ENCODE assay signal across 8 mouse cellular contexts in genomic region chr6:113795241-113795702, GRCm38 (mm10). TPM values are rescaled to one million over a fixed set of nuclear protein-coding genes. Genes with fewer than 3 reads are reported as not detected.
DNase-seq lines count a peak whose midpoint lies in the region; ATAC-seq and TF ChIP-seq lines count a peak whose summit lies in the region.

No protein-coding gene starts in this region.

- DNase-seq in cerebellum, adult 2 months: peak; percentile 57 to 68
- peak; percentile 72 to 79 for DNase-seq in heart, adult 2 months
- DNase-seq in kidney, adult 18-20 months: peak; percentile 6
- peak; percentile 54 to 66 for DNase-seq in lung, adult 18-20 months
- peak; percentile 73 for DNase-seq in retina, postnatal 1 day
- no peak for DNase-seq in adrenal gland, postnatal 14 days
- DNase-seq in liver, postnatal 0 days: no peak

- no peak overlapping the region for H3K4me3 ChIP-seq in cerebellum, adult 2 months (replicated peaks; ENCODE audit: insufficient read depth, low read depth, low read length)
- no peak overlapping the region for H3K4me3 ChIP-seq in embryonic facial prominence, embryonic 12.5 days
- H3K4me3 ChIP-seq in heart, adult 2 months: no peak overlapping the region
- H3K4me3 ChIP-seq in liver, postnatal 0 days (ENCODE audit: low read depth, low read length): no peak overlapping the region

- peak; percentile 81 for ATAC-seq in embryonic facial prominence, embryonic 12.5 days (ENCODE audit: insufficient number of reproducible peaks, insufficient read depth, low FRiP score, low TSS enrichment)
- ATAC-seq in liver, postnatal 0 days: no peak

- WGBS in cerebellum, adult 2 months: 0% methylated on average over 4 of the region's 4 CpGs
- WGBS in embryonic facial prominence, embryonic 12.5 days: 3% methylated on average over 4 of the region's 4 CpGs
- WGBS in heart, adult 2 months: 12% methylated on average over 4 of the region's 4 CpGs
- WGBS in liver, postnatal 0 days (ENCODE audit: insufficient replicate concordance): 36% methylated on average over 4 of the region's 4 CpGs

- no peak for TF ChIP-seq CTCF in cerebellum, adult 2 months (IDR thresholded peaks at IDR 0.05; ENCODE audit: borderline replicate concordance, insufficient read depth, low read depth, low read length)
- no peak for TF ChIP-seq CTCF in heart, adult 2 months (IDR thresholded peaks at IDR 0.05)
- no peak for TF ChIP-seq CTCF in liver, postnatal 0 days (IDR thresholded peaks at IDR 0.05; ENCODE audit: low read depth)

- H3K79me2 ChIP-seq in heart, adult 2 months (replicated peaks; ENCODE audit: control insufficient read depth, insufficient read depth, low read length): no peaks in the 10 kb centered on the region

- no peaks in the 10 kb centered on the region for H3K9me3 ChIP-seq in embryonic facial prominence, embryonic 12.5 days
- no peaks in the 10 kb centered on the region for H3K9me3 ChIP-seq in liver, postnatal 0 days (ENCODE audit: low read length)

- H3K27ac ChIP-seq in cerebellum, adult 2 months (ENCODE audit: insufficient read depth, low read length): peak overlapping the region; percentile 33; the same call in 1 of the 2 replicates
- H3K27ac ChIP-seq in embryonic facial prominence, embryonic 12.5 days: no peak overlapping the region
- peak overlapping the region; percentile 63 for H3K27ac ChIP-seq in heart, adult 2 months
- H3K27ac ChIP-seq in liver, postnatal 0 days (ENCODE audit: low read depth): no peak overlapping the region

- no peaks in the 10 kb centered on the region for H3K27me3 ChIP-seq in cerebellum, adult 2 months (ENCODE audit: control insufficient read depth, insufficient read depth, low read length)
- H3K27me3 ChIP-seq in embryonic facial prominence, embryonic 12.5 days: 0 out of 2 replicates have a peak, but pooled peaks cover 4% of the 10 kb centered on the region
- H3K27me3 ChIP-seq in heart, adult 2 months (ENCODE audit: control insufficient read depth, insufficient read depth, low read length): no peaks in the 10 kb centered on the region
- no peaks in the 10 kb centered on the region for H3K27me3 ChIP-seq in liver, postnatal 0 days (ENCODE audit: insufficient read depth, low read length)

- no peak overlapping the region for H3K9ac ChIP-seq in embryonic facial prominence, embryonic 12.5 days
- no peak overlapping the region for H3K9ac ChIP-seq in heart, adult 2 months (ENCODE audit: low read depth, low read length)
- no peak overlapping the region for H3K9ac ChIP-seq in liver, postnatal 0 days (replicated peaks)

- no peak overlapping the region for H3K4me2 ChIP-seq in embryonic facial prominence, embryonic 12.5 days (replicated peaks)
- H3K4me2 ChIP-seq in liver, postnatal 0 days (ENCODE audit: low read depth, low read length): no peak overlapping the region

- H3K4me1 ChIP-seq in cerebellum, adult 2 months (ENCODE audit: control insufficient read depth, insufficient read depth, low read length): peaks cover 16% of the 10 kb centered on the region
- peaks cover 8% of the 10 kb centered on the region; the same call in 1 of the 2 replicates for H3K4me1 ChIP-seq in embryonic facial prominence, embryonic 12.5 days
- H3K4me1 ChIP-seq in heart, adult 2 months (ENCODE audit: control insufficient read depth, insufficient read depth, low read length): peaks cover 3% of the 10 kb centered on the region; the same call in 1 of the 2 replicates
- no peaks in the 10 kb centered on the region for H3K4me1 ChIP-seq in liver, postnatal 0 days (ENCODE audit: insufficient read depth)

- no peaks in the 10 kb centered on the region for H3K36me3 ChIP-seq in embryonic facial prominence, embryonic 12.5 days
- H3K36me3 ChIP-seq in heart, adult 2 months (ENCODE audit: control insufficient read depth, insufficient read depth, low read length): no peaks in the 10 kb centered on the region
- 0 out of 2 replicates have a peak, but pooled peaks cover 2% of the 10 kb centered on the region for H3K36me3 ChIP-seq in liver, postnatal 0 days (replicated peaks; ENCODE audit: insufficient read depth, low read length)

- TF ChIP-seq EP300 in heart, adult 2 months (IDR thresholded peaks at IDR 0.05; ENCODE audit: insufficient read depth, low read depth, low read length): peak; percentile 58; the same call in 1 of the 2 replicates
- TF ChIP-seq EP300 in liver, postnatal 0 days (IDR thresholded peaks at IDR 0.05; ENCODE audit: low read depth): no peak

- intact Hi-C loops in heart, adult 2 months (cut with DNase I): no loop called here

- TF ChIP-seq POLR2A in cerebellum, adult 2 months (IDR thresholded peaks at IDR 0.05; ENCODE audit: borderline replicate concordance, insufficient read depth, low read length): no peak
- no peak for TF ChIP-seq POLR2A in heart, adult 2 months (IDR thresholded peaks at IDR 0.05; ENCODE audit: insufficient read depth, low read depth, low read length)

RNA-seq across cellular contexts. Expression of gene Sec13, which starts 54.7 kb away (rescaled TPM):
- 108 and 114 TPM in 2 replicates for polyA plus RNA-seq in cerebellum, adult 2 months (2012; rRNA removed)
- 268 and 282 TPM in 2 replicates for polyA plus RNA-seq in embryonic facial prominence, embryonic 12.5 days (2016; fragmentation: Nextera tagmentation; extraction: Ambion mirVana)
- 10 to 100 TPM; 66.8 to 68.8 TPM for total RNA-seq in heart, adult 2 months (2021)
- 84.4 and 106 TPM in 2 replicates for polyA plus RNA-seq in heart, adult 2 months (2012; rRNA removed)
- 101 and 106 TPM in 2 replicates for total RNA-seq in adrenal gland, postnatal 14 days (2021)
- polyA plus RNA-seq in liver, postnatal 0 days (2015; fragmentation: Nextera tagmentation; extraction: Ambion mirVana): 102 and 110 TPM in 2 replicates

Comparison
In these comparisons a context has a peak if more than half of its experiments do, and no peak if none do; other contexts are left out.
1. DNase-seq: peak in cerebellum, adult 2 months (2 of 2), heart, adult 2 months (2 of 2), kidney, adult 18-20 months (single experiment), lung, adult 18-20 months (2 of 2) and retina, postnatal 1 day (single experiment); none in adrenal gland, postnatal 14 days (single experiment) and liver, postnatal 0 days (single experiment).
2. H3K27ac ChIP-seq: peak in cerebellum, adult 2 months (single experiment) and heart, adult 2 months (single experiment); none in embryonic facial prominence, embryonic 12.5 days (single experiment) and liver, postnatal 0 days (single experiment).